Mouse (Mus musculus): ENCODE measurements around the gene Mcub. TPM values are rescaled to one million over a fixed set of nuclear protein-coding genes. Genes with fewer than 3 reads are reported as not detected.

Gene Mcub
- total RNA-seq, 1 experiment from 2014 or later, result 10.0 TPM

DNA sequence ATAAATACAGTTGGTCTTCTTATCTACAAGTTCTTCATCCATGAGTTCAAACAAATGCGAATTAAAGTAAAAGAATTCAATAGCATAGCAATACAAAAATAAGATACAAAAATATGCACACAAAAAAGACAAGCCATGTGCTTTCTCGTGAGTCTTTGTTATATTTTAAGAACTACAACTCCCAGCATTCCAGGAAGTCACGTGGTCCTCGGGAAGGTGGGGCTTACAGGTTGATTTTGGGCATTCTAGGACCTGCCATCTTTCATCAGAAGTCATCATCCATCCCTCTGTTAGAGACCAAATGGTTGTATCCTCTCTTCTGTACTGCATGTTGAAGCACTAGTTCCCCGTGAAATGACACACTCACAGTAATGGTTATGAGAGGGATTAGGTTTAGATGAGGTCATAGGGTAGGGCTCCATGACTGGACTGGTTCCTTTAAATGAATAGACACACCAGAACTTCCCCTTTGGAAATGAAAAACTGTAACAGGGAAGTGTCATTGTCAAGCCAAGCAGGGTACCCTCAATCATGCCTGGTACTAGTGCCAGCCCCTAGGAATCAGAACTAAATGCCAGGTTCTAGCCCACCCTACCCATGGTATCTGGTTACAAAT is 20.7 kb downstream of the Mcub start:
- DNase-seq, result no peak

DNA sequence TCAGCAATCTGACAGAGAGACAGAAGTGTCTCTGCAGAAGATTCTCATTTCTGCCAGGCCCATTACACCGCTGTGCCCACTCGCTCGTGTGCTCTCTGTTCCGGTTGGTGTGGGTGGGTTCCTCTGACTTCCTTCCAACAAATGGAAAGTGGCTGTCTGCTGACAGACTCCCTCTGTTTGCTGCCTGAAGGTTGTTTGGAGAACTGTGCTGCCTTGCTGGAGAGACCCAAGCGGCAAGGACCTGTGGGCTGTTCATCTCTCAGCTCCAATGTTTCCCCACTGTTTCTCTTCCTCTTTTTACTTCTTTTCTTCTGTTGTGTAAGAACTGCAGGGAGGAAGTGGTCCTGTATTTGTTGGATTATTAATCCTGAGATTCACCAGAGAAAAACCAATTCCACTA is 21.6 kb downstream of the Mcub start:
- no peak for DNase-seq

DNA sequence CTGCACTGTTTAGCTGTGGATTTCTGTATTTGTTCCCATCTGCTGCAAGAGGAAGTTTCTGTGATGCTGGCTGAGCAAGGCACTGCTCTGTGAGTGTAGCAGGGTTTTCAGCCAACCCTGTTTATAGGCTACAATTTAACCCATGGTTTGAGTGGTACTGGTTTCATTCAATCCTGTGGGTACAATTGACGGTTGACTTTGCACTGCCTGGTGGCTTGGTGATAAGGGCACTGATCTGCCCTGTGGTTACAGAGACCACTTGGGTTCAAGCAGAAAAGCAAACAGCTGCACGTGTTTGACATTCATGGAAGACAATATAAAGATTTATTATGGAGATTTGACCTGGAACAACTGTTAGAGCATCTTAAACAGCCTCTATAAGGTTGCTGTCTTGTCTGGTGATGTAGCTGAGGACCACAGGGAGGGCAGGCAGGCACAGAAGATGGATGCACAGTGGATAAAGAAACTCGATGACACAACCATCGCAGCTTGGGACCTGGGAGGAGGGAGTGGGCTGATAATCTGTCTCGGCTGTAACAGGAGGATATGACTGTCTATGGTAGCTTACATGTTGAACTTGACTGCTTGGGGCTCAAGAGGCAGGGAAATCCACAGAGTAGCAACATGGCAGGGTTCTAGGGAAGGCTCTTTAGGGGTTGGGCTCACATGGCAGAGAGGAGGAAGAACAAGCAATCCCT is 23.6 kb downstream of the Mcub start:
- no peak for DNase-seq

DNA sequence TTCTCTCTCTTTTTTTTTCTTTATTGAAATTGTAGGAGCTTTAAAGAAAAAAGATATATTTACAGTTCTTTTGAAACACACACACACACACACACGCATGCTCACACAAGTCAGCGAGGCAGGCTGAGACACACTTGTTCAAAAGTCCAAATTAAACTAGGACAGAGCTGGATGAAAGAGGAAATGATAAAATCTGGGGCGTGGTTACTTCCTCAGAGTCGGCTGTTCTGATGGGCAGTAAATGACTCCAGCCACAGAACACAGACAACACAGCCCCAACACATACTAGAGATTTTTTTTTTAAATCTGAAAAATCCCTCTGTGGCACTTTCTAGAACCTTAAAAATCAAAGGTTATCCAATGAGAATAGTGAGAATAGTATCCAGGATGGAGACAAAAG is 26.2 kb downstream of the Mcub start:
- DNase-seq, result no peak

DNA sequence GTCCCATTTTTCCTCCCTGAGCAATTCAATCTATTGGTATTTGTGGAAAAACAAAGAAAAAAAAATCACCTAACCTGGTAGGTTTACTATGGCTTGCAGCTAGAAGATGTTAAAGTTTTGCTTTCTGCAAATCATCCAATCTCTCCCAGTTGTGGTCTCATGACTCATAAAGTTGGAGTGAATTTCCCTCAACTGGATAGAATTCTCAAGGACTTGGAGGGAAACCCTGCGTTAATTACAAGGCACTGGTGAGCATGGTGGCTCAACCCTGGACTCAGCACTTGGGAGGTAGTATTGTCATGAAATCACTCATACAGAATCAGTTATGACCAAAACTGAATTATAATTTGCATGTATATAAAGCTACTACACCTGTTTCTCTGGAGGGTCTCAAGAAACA is 28.7 kb downstream of the Mcub start:
- DNase-seq, result no peak

DNA sequence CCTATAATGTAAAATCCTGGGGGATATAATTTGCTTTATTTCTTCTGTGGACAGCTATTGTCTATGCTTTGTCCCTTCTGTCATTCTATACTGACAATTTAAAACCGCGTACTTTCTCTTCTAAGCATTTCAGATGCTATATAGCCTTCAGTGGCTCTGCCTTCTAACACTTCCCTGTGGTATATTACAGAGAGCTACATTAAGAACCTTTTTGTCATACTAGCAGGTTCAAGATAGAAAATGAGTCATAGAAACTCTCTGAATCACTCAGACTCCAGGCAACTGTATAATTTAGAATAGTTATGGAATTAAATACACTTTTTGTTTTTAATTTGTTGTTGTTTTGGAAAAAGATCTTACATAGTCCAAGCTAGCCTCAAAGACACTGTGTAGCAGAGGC is 29.2 kb downstream of the Mcub start:
- DNase-seq, result no peak

DNA sequence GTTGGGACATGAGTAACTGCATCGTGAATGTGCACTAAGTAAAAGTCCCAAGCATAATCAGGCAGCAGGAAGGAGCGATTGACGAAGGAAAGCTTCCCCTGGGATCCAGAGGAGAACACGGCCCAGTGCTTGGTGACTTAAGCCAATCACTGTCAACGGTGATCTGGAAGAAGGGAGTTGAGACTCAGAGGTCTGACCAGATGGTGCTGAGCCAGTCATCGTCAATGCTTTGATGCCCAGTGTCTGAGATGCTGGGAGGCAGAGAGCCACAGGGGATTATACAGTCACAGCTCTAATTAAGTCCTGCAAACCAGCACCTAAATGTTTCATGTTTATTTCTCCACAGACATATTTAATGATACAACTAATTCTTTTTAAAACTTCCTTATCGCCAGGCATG is 30.9 kb downstream of the Mcub start:
- no peak for DNase-seq

DNA sequence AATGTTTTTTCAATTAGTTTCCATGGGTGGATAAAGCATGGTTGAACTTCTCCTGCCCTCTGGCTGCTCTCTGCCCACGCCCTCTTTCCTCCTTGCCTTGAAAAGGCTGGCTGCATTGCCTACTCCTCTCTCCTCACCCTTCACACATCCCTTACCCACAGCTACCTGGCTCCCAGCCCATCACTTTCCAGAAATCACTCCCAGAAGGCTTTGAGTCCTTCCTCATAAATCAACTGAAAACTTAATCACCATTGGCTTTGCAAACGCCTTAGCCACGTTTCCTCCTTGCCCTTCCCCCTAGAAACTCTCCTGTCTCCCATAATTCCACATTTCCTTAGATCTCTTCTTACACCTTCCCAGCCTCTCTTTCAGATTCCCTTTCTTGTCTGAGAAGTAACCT is 32.2 kb downstream of the Mcub start:
- DNase-seq, result peak; percentile 42

DNA sequence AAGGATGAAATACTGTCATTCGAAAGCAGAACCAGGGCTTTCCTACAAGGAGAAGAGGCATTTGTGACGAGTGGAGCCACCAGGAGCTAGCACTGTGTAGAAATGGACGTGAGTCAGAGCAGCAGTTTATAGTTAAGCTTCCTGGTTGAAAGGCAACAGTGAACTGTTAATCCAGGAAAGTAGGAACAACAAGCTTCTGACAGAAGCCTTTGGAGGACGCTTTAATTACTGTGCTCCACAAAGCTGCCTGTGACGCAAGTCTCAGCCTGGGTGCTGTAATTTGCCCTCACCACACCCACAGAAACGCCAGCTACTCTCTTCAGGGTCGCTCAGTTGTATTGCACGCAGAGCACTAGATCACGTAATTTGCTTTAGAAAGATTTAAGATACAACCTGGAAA is 33.4 kb downstream of the Mcub start:
- no peak for DNase-seq

DNA sequence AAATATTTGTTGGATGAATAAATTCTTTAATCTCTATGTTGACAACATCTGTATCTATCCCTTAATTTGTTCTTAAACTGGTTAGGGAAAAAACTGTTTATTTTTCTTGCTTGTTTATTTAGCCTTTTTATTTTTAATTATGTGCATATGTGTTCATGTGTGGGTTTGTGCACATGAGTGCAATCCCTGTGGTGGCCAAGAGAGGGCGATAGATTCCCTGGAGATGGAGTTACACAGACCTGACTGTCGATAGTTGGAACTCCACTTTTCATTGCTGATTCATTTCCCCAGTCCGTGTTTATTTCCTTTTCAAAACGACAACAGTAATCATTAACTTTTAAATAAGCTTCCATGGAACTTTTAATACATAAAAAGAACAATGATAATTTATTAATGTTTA is 37.6 kb downstream of the Mcub start:
- DNase-seq, result no peak

DNA sequence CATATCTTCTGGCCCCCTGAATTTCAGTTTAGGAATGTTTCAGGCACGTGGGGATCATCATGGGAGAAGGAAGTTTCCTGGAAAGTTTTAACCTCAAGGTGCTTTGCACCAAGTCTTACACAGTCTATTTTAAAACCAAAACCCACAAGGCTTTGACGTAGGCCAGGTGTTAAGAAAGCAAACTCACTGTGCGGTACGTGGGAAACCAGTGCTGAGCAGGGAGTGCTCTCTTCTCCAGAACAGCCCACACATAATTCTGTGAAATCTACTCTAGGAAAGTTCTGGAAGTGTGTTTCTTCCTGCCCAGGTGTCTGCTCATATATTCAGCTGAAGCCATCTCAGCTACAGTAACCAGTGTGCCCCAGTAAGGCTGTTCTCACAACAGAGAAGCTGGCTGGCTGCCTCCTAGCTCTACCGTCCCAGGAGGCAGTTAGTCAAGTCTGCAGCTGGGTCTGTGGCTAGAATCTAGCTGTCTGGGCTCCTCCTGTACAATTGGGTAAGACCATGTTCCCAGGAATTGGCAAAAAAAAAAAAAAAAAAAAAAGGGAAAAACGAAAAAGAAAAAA is 39.7 kb downstream of the Mcub start:
- DNase-seq, result peak; percentile 20

DNA sequence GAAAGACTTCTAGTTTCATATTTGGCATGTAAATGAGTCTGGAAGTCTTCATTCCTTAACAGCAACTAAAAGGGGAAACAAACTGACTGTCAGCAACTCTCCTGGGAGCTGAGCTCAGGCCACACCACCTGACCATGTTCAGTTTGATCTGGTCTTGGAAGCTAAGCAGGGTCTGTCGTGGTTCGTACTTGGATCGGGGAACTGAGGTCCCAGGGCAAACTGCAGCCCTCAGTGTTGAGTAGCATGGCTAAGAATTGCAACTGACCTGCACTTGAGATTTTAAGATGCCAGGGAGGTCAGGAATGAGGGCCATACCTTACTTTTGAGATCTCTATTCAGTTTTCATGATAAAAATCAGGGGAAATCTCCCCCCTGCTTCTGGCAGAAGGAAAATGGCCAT is 44.1 kb downstream of the Mcub start:
- DNase-seq, result no peak

DNA sequence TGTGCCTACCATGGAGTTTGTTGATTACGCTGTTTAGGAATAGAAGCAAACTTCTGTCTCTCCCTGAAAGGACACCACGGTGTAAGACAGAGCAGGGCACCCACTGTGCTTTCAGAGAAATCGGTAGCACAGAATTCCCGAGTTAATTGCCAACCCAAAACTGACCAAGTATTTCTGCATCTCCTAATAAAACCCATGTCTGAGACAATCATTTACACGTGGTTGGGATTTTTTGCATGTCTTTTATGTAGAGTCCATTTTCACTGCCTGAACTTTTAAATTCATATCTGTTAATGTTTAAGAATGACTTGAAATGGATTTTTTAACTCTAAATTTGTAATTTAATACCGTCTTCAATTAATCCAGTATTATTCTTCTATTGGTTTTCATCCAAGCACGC is 46.4 kb downstream of the Mcub start:
- DNase-seq, result no peak

DNA sequence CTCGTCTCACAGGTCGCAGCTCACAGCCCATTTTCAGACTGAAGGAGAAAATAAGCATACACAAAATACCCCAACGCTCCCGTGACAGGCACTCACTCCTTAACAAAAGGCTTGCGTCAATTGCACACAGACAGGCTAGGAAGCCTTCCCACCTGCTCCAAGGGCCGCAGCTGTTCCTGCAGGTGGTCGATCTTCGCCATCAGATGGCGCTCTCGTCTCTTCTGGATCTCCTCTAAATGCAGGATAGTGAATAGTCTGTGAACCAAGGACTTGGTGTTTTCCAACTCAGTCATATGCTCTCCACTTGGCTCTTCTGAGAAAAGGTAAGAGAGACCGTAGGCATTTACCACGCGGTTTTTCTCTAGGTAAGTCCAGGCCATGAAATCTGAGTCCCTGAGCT is 51.6 kb downstream of the Mcub start:
- DNase-seq, result peak; percentile 73

DNA sequence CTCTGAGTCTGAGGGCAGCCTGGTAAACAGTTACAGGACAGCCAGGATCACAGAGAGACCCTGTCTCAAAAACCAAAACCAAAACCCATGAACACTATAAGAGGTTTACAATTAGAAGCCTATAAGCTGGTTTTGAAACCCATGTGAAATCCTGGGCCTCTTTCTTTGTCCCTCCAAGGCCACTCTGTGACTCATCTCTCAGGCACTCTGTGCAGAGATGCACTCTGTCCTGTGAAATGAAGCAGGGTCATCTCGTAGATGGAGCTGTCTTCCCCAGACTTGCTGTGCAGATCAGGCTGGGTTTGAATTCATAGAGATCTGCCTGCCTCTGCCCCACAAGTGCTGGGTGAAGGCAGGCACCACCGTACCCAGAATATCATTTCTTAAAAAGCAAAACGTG is 52.6 kb downstream of the Mcub start:
- no peak for DNase-seq

DNA sequence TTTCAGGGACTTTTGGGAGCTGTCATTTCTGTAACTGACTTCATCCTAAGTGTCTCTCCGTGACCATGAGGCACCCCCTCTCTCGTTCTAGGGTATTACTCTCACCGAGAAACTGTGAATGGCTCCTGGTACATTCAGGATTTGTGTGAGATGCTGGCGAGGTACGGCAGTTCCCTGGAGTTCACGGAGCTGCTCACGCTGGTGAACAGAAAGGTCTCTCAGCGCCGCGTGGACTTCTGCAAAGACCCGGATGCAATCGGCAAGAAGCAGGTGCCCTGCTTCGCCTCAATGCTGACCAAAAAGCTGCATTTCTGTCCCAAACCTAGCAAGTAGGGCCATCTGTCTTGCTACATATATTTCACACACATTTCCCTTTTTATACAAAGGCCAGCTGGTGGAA is 56.8 kb downstream of the Mcub start:
- DNase-seq, result no peak

DNA sequence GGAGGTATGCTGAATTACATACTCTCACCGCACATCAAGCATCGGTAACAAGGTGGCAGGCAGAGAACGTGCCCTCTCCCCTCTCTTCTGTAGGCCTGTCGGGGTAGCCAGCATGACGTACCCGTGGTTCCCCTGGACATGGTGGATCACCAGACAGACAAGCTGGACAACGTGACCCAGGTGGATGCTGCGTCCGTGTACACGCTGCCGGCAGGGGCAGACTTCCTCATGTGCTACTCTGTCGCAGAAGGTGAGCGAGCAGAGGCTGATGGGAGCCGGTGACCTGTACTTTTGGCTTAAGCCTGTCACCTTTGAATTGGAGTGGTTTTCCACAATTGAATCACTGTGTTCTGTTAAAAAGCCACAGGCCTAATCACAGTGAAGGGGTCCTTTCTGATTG is 58.0 kb downstream of the Mcub start:
- DNase-seq, result no peak

DNA sequence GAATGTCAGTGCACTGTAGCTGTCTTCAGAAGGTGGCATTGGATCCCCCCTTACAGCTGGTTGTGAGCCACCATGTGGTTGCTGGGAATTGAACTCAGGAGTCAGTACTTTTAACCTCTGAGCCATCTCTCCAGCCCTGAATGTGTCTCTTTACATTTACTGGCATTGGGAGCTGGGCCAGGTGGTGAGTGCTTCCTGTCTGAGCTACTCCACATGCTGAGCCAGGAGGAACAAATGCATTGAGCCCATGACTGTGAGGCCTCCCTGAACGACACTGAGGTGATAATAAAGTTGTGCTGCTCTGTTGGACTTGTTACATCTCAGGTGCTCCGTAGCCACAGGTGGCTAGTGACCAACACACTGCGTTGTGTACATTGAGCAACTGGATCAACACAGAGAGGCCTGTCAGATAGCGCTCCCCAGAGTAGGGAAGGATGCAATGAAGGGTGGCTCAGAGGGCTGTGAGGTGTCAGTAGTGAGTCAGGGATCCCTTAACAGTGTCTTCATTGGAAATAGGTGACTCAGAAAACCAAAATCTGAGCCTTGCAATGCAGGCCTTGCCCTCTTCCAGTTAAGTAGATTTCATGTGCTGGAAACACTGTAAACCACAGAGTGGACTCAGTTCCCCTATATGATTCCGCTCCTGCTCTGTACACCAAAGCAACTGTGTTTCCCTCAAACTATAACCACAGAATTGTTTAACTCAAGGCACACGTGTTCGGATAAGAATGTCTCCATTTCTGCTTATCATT is 65.4 kb downstream of the Mcub start:
- DNase-seq, result no peak

DNA sequence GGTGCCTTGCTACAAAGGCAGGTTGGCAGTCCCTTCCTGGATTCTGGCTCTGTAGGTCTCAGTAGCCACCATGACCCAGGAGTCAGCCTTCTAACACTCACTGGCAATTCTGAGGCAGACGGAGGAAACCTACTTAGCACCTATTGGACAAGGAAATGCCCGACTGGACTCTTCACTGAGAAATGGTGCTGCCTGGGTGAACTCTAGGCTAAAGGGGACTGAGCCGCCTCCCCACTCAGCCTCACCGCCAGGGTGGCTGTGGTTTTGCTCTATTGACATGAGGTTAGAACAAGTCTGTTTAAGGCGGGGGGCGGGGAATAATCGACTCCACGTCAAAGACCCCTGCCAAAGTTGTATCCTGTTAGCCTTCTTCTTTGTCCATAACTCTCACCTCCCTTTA is 66.1 kb downstream of the Mcub start:
- no peak for DNase-seq

DNA sequence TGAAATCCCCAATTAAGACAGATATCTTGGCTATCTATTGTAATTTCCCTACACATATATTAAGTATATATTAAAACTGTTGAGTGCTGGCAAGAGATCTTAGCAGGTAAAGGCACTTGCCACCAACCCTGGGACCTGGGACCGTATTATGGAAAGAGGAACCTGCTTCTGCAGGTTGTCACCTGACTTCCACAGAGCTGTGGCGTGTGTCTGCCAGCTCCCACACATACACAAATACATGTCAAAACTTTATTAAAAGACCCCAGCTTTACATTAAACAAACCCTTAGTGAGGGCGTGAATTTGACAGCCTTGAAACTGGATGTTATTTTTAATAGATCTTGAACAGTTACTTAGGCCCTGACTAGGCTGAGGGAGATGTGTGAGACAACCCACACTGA is 66.6 kb downstream of the Mcub start:
- no peak for DNase-seq

DNA sequence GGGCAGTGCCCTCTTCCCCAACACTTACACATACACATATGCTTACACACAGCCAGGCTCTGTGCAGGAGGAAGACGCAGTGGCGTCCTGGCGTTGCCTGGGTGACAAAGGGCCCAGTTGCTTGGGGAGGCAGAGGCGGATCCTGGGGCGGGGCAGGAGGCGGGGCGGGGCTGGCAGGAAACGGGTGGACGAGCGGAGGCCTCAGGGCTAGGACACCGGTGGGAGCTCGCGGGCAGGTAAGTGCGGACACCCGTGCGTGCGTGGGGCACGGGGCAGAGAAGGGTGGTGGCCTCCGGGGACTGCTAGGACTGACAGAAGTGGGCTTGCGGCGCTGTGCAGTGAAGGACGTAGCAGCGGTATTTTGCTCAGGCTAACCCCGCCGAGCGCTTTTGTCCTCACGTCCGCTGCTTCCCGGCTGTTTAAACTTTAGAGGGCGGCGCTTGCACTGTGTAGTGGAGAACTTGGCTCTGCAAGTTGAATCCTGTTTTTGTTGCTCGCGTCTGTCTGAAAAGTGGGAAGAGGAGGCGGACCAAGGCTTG is 68.7 kb downstream of the Mcub start, which contains the start of gene Casp6:
Gene Casp6 (plus strand): TSS at position 155 of the 539 bp plus-strand sequence.
- DNase-seq, result peak; percentile 91

DNA sequence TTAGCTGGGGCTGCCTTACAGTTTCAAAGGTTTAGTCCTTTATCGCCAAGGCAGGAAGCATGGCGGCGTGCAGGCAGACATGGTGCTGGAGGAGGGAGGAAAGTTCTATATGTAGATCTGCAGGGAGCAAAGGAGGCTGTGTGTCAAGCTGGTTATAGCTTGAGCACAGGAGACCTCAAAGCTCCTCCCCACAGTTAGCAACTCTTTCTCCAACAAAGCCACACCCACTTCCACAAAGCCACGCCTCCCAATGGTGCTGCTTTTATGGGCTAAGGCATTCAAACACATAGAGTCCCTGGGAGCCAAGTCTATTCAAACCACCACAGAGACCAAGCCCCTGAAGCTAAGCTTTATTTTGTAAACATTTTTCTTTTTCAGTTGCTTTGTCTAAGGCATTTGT is 71.1 kb downstream of the Mcub start:
- DNase-seq, result no peak

DNA sequence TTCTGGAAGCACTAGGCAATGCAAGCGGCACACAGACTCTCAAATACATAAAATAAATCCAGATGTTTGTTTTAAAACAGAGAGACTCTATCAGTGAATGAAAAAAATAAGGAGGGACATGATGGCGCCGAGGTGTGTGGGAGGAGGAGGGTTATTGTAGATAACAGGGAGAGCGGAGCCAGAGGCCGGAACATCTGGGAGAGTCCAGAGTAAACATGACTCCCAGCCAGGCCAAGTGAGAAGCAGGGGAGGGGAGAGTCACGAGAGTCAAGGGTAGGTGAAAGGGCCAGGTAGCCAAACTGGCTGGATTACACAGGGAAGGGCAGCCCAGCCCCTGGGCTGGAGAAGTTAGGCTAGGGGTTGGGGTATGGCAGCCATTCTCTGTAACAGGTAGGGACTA is 73.4 kb downstream of the Mcub start:
- no peak for DNase-seq
